Comparison of ENCODE assay signal across 8 mouse cellular contexts in the genomic region with DNA sequence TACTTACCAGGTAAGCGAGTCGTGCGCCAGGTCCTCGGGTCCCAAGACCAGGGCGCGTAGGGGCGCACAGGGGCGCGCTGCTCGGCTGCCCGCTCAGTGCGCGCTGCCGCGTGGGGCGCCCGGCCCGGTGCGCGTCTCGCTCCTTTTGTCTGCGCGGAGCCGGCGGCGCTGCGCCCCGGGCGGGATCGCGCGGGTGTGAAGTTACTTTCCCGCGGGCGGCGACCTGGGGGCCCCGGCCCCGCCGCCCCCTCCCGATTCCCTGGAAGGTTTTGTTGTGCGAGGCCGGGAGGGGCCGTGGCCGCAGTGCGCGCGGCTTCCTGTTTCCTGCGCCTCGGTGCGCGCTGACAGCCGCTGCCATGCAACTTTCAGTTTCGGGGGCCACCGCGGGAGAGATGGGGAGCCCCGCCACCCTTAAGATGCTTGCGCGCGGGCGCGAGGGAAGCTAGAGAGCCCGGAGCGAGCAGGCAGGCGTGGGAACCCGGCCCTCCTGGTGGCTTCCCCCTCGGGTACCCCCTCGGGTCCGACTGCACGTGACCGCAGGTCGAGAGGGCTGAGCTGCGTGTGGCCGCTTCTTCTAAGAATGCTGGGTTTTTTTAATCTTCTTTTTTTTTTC.
DNase-seq lines count a peak whose midpoint lies in the region; ATAC-seq and TF ChIP-seq lines count a peak whose summit lies in the region.

No protein-coding gene starts in this region.

- H3K36me3 ChIP-seq in forebrain, embryonic 16.5 days (ENCODE audit: control insufficient read depth, insufficient read depth) = no peaks in the 10 kb centered on the region
- no peaks in the 10 kb centered on the region for H3K36me3 ChIP-seq in hindbrain, embryonic 16.5 days (ENCODE audit: control insufficient read depth, insufficient read depth, low read length)
- no peaks in the 10 kb centered on the region for H3K36me3 ChIP-seq in liver, embryonic 11.5 days (ENCODE audit: control insufficient read depth, insufficient read depth, low read length)
- no peaks in the 10 kb centered on the region for H3K36me3 ChIP-seq in stomach, postnatal 0 days (ENCODE audit: control insufficient read depth, insufficient read depth, low read length)

- H3K27ac ChIP-seq in forebrain, embryonic 16.5 days (ENCODE audit: low read length) = peak overlapping the region; percentile 100
- H3K27ac ChIP-seq in hindbrain, embryonic 16.5 days (ENCODE audit: low read depth, low read length) = peak overlapping the region; percentile 100
- H3K27ac ChIP-seq in liver, embryonic 11.5 days (ENCODE audit: low read depth, low read length) = peak overlapping the region; percentile 100
- H3K27ac ChIP-seq in stomach, postnatal 0 days (replicated peaks) = peak overlapping the region; percentile 91

- WGBS in forebrain, embryonic 16.5 days = under 1% methylated on average over 73 of the region's 73 CpGs
- WGBS in hindbrain, embryonic 16.5 days = under 1% methylated on average over 63 of the region's 73 CpGs
- WGBS in liver, embryonic 11.5 days = under 1% methylated on average over 71 of the region's 73 CpGs
- WGBS in stomach, postnatal 0 days = under 1% methylated on average over 70 of the region's 73 CpGs

- no peak for TF ChIP-seq EP300 in stomach, postnatal 0 days (optimal IDR thresholded peaks at IDR 0.05)

- H3K4me2 ChIP-seq in forebrain, embryonic 16.5 days (ENCODE audit: low read length) = peak overlapping the region; percentile 95
- peak overlapping the region; percentile 94 for H3K4me2 ChIP-seq in hindbrain, embryonic 16.5 days (ENCODE audit: low read length)
- H3K4me2 ChIP-seq in liver, embryonic 11.5 days = peak overlapping the region; percentile 98
- peak overlapping the region; percentile 98 for H3K4me2 ChIP-seq in stomach, postnatal 0 days (replicated peaks; ENCODE audit: low read depth)

- peak overlapping the region; percentile 98 for H3K9ac ChIP-seq in forebrain, embryonic 16.5 days (replicated peaks; ENCODE audit: low read depth, low read length)
- H3K9ac ChIP-seq in hindbrain, embryonic 16.5 days (ENCODE audit: low read depth, low read length) = peak overlapping the region; percentile 88
- H3K9ac ChIP-seq in liver, embryonic 11.5 days (ENCODE audit: low read depth, low read length) = peak overlapping the region; percentile 95
- peak overlapping the region; percentile 80 for H3K9ac ChIP-seq in stomach, postnatal 0 days (ENCODE audit: low read length)

- peak; percentile 76 to 90 for DNase-seq in adrenal gland, adult (ENCODE audit: inconsistent age in 2 of 2, low spot score in 1 of 2)
- DNase-seq in adrenal gland, adult 8-10 months = no peak
- peak; percentile 72 to 80 for DNase-seq in adrenal gland, postnatal 36 days
- no peak for DNase-seq in liver, embryonic 11.5 days (ENCODE audit: low spot score)
- peak; percentile 54 to 78 for DNase-seq in monocyte, adult 2 months (ENCODE audit: low read depth in 1 of 2, low spot score in 2 of 2)
- peak; percentile 70 for DNase-seq in stomach, postnatal 0 days (ENCODE audit: low spot score)

- ATAC-seq in forebrain, embryonic 16.5 days = no peak
- ATAC-seq in hindbrain, embryonic 16.5 days = no peak
- ATAC-seq in liver, embryonic 11.5 days (replicated peaks; ENCODE audit: low FRiP score) = no peak
- no peak for ATAC-seq in stomach, postnatal 0 days (ENCODE audit: low FRiP score, low TSS enrichment)

- no peaks in the 10 kb centered on the region for H3K9me3 ChIP-seq in forebrain, embryonic 16.5 days (ENCODE audit: control insufficient read depth, low read length)
- no peaks in the 10 kb centered on the region for H3K9me3 ChIP-seq in hindbrain, embryonic 16.5 days (ENCODE audit: control insufficient read depth, low read length)
- no peaks in the 10 kb centered on the region for H3K9me3 ChIP-seq in liver, embryonic 11.5 days (ENCODE audit: control insufficient read depth, low read length)
- no peaks in the 10 kb centered on the region for H3K9me3 ChIP-seq in stomach, postnatal 0 days (ENCODE audit: control insufficient read depth, low read length)

- peaks cover 74% of the 10 kb centered on the region for H3K4me1 ChIP-seq in forebrain, embryonic 16.5 days (replicated peaks; ENCODE audit: control insufficient read depth, insufficient read depth, low read length)
- peaks cover 69% of the 10 kb centered on the region for H3K4me1 ChIP-seq in hindbrain, embryonic 16.5 days (ENCODE audit: control insufficient read depth, insufficient read depth, low read depth, low read length)
- H3K4me1 ChIP-seq in liver, embryonic 11.5 days (replicated peaks; ENCODE audit: control insufficient read depth, insufficient read depth, low read length) = peaks cover 68% of the 10 kb centered on the region
- no peaks in the 10 kb centered on the region for H3K4me1 ChIP-seq in stomach, postnatal 0 days (replicated peaks; ENCODE audit: control insufficient read depth, insufficient read depth)

- no peak for TF ChIP-seq CTCF in stomach, postnatal 0 days (IDR thresholded peaks at IDR 0.05; ENCODE audit: low read depth)

- peak overlapping the region; percentile 86 for H3K4me3 ChIP-seq in forebrain, embryonic 16.5 days (replicated peaks; ENCODE audit: low read length)
- peak overlapping the region; percentile 83 for H3K4me3 ChIP-seq in hindbrain, embryonic 16.5 days (ENCODE audit: low read length)
- H3K4me3 ChIP-seq in liver, embryonic 11.5 days (ENCODE audit: low read depth, low read length) = peak overlapping the region; percentile 98
- peak overlapping the region; percentile 75 for H3K4me3 ChIP-seq in stomach, postnatal 0 days (ENCODE audit: low read depth, low read length)

- no peaks in the 10 kb centered on the region for H3K27me3 ChIP-seq in forebrain, embryonic 16.5 days (replicated peaks; ENCODE audit: control insufficient read depth, insufficient read depth, low read length)
- no peaks in the 10 kb centered on the region for H3K27me3 ChIP-seq in hindbrain, embryonic 16.5 days (replicated peaks; ENCODE audit: control insufficient read depth, insufficient read depth, low read length)
- no peaks in the 10 kb centered on the region for H3K27me3 ChIP-seq in liver, embryonic 11.5 days (replicated peaks; ENCODE audit: control insufficient read depth, insufficient read depth, low read length)
- H3K27me3 ChIP-seq in stomach, postnatal 0 days (ENCODE audit: control insufficient read depth, insufficient read depth, low read length) = no peaks in the 10 kb centered on the region

Comparison
In these comparisons a context has a peak if more than half of its experiments do, and no peak if none do; other contexts are left out.
1. DNase-seq: peak in adrenal gland, adult (2 of 2), adrenal gland, postnatal 36 days (2 of 2), monocyte, adult 2 months (2 of 2) and stomach, postnatal 0 days (single experiment); none in adrenal gland, adult 8-10 months (single experiment) and liver, embryonic 11.5 days (single experiment).
2. Peak in every context shown above with its lines, with median percentiles within 50 percentile points of each other: H3K27ac ChIP-seq, H3K4me2 ChIP-seq, H3K4me3 ChIP-seq and H3K9ac ChIP-seq.